Mouse (Mus musculus): ENCODE measurements around the gene Gpr183.

GRCm38 (mm10) chr14:121963942-121964335 is 1.1 kb downstream of the Gpr183 start:
- TF ChIP-seq CTCF (IDR thresholded peaks at IDR 0.05; ENCODE audit: borderline replicate concordance, control insufficient read depth, extremely low read depth, insufficient read depth, low read length, poor library complexity) (no peak), POLR2A (IDR thresholded peaks at IDR 0.05; ENCODE audit: control insufficient read depth, extremely low read depth, insufficient read depth, low read length, poor library complexity) (no peak)

All from thymus, adult 2 months (tissue).